Mouse (Mus musculus) limb, embryonic 11.5 days (tissue): ENCODE data around the gene Ifit2. TPM values are rescaled to one million over a fixed set of nuclear protein-coding genes. Genes with fewer than 3 reads are reported as not detected.

ENCODE experiments used
- ATAC-seq: fragments of 200-750 bp; cut with Nextera tagmentation; 2 replicates; pipeline ENCODE4 v1.8.0; 2017; ENCODE audit warnings: low read depth; ENCODE audit not compliant: insufficient number of reproducible peaks, low FRiP score, low TSS enrichment
- DNase-seq: peaks from one replicate; pipeline ENCODE4 v3.0.0-alpha.2; 2015; ENCODE audit warnings: low spot score
- H3K27ac ChIP-seq: fragments of 300-500 bp; sonication (generic); replicated peaks from 2 replicates; pipeline ENCODE4 v1.5.1; 2014; ENCODE audit warnings: low read depth, mild to moderate bottlenecking, low read length
- H3K27me3 ChIP-seq: fragments of 300-500 bp; sonication (generic); 2 replicates; pipeline ENCODE4 v1.6.1; 2014; ENCODE audit warnings: mild to moderate bottlenecking, low read length, mixed read lengths; ENCODE audit not compliant: control insufficient read depth, insufficient read depth
- H3K36me3 ChIP-seq: fragments of 300-500 bp; sonication (generic); 2 replicates; pipeline ENCODE4 v1.6.1; 2014; ENCODE audit warnings: mild to moderate bottlenecking, low read length, moderate library complexity, mixed read lengths; ENCODE audit not compliant: control insufficient read depth, insufficient read depth
- H3K4me1 ChIP-seq: fragments of 300-500 bp; sonication (generic); 2 replicates; pipeline ENCODE4 v1.6.1; 2014; ENCODE audit warnings: low read length, mixed read lengths; ENCODE audit not compliant: control insufficient read depth, insufficient read depth
- H3K4me2 ChIP-seq: fragments of 300-500 bp; sonication (generic); 2 replicates; pipeline ENCODE4 v1.6.1; 2014; ENCODE audit warnings: low read depth, mild to moderate bottlenecking, moderate library complexity; ENCODE audit not compliant: severe bottlenecking
- H3K4me3 ChIP-seq: fragments of 300-500 bp; sonication (generic); 2 replicates; pipeline ENCODE4 v1.5.1; 2014; ENCODE audit warnings: low read depth, low read length
- H3K9ac ChIP-seq: fragments of 300-500 bp; sonication (generic); 2 replicates; pipeline ENCODE4 v1.6.1; 2014; ENCODE audit warnings: mild to moderate bottlenecking, low read length
- H3K9me3 ChIP-seq: fragments of 300-500 bp; sonication (generic); 2 replicates; pipeline ENCODE4 v1.6.1; 2016; ENCODE audit warnings: low read length; ENCODE audit not compliant: control insufficient read depth
- WGBS: fragments of 180-500 bp; shearing (Covaris S2); extraction: QIAGEN DNeasy Blood & Tissue Kit; methylation state at CpG from one replicate; pipeline ENCODE4 v1.1.7; 2014; 5-methylcytosine and 5-hydroxymethylcytosine counted together
- polyA plus RNA-seq: library from polyadenylated mRNA; unstranded; fragments of >200 nt; fragmentation: Nextera tagmentation; extraction: Ambion mirVana; gene quantifications from 2 replicates; pipeline ENCODE4 v1.2.1, GENCODE M21; 2014

Ifit2 gene
- 6.7 and 8.7 TPM in 2 replicates for polyA plus RNA-seq

DNA sequence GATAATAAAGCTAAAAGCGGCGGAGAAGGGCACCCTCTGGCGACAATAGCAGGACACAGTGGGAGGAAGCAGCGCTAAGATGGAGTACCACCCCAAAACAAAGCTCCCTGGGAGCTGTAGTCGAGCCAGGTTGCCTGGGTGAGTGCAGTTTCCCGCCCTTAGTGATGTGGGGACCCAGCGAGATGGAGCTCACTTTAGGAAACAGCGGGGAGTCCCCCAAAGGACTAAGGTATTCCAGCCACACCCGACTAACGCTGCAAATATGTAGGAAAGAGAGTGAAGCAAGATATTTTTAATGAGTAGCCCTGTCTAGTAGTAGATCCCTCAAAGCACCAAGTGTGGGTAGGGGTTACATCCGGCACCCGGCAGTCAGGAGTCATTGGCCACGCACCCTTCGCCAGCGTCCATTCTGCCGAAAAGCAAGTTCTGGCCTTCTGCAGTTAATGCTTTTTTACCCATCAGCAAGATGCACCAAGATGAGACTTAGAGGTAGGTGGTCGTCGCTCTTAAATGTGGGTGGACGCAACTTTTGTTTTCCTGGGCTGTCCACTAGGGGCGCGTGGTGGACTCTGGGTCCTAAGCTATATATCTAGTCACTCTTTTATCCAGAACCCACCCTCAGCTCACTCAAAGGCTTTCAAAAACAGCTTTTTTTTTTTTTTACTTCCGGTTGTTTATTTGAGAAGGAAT, at the start of gene Ifit2:
Ifit2 (plus strand) TSS at position 161 of the 690 bp plus-strand sequence.
- DNase-seq: peak; percentile 80
- WGBS: 2% methylated on average over 22 of the region's 22 CpGs
- H3K9ac ChIP-seq: peak within 1 kb of the TSS; percentile 35

DNA sequence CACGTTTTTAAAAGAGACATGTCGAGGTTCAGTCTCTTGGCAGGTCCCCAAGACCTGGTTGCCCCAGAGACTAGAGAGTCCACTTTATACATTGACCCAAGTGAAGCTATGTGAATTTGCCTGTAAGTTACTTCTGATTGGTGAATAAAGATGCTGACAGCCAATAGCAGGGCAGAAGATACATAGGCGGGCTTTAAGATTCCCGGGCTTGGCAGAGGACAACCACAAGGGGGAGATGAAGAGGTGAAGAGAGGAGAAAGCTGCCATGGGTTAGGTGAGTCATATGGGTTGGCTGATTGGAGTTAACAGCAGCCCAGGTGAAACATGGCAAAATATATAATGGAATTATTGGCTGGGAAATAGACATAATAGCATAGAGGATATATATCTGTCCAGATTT, 49.7 kb upstream of the Ifit2 start:
- Histone ChIP-seq H3K4me1 (no peaks in the 10 kb centered on the region), H3K9ac (no peak overlapping the region), H3K27ac (no peak overlapping the region), H3K27me3 (no peaks in the 10 kb centered on the region), H3K4me2 (no peak overlapping the region), H3K9me3 (no peaks in the 10 kb centered on the region), H3K4me3 (no peak overlapping the region), H3K36me3 (no peaks in the 10 kb centered on the region)
- WGBS: 45% methylated on average over 4 of the region's 4 CpGs
- ATAC-seq: no peak
- peak; percentile 56 for DNase-seq

More for the DNA sequence above, at the start of gene Ifit2:
- ATAC-seq: peak; percentile 79
- Histone ChIP-seq H3K9me3 (no peaks in the 10 kb centered on the region), H3K27me3 (no peaks in the 10 kb centered on the region), H3K4me3 (peak within 1 kb of the TSS; percentile 38), H3K36me3 (no peaks in the 10 kb centered on the region), H3K4me2 (peak within 1 kb of the TSS; percentile 52), H3K27ac (no peak within 1 kb of the TSS), H3K4me1 (peaks cover 3% of the 10 kb centered on the region; the same call in 1 of the 2 replicates)

DNA sequence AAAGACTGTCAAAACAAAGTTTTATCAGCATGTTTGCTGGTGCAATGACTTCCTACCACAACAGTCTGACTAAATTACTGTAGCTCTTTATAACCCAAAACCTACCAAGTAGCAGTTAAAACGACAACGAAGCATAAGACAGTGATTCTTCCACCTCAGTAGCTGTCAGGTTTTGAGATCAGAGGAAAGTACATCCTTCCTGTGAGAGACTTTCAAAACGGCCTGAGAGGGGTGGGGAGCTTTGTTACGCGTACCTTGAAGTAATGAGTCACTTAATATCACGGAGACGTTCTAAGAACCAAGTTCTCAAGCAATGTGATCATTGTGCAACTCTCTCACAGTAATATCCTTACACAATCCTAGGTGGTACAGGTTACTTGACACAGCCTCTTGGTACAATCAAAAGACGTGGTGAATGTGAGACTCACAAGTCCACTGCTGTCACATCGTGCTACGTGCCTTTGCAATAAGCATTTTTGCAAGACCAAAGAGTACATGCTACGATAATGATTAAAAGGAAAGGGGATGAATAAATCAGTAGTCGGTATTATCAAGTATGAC, 45.3 kb upstream of the Ifit2 start:
- Histone ChIP-seq H3K9me3 (no peaks in the 10 kb centered on the region), H3K36me3 (0 out of 2 replicates have a peak, but pooled peaks cover 3% of the 10 kb centered on the region), H3K4me1 (no peaks in the 10 kb centered on the region), H3K4me3 (no peak overlapping the region), H3K9ac (no peak overlapping the region), H3K27ac (no peak overlapping the region), H3K27me3 (no peaks in the 10 kb centered on the region), H3K4me2 (no peak overlapping the region)
- ATAC-seq: no peak
- DNase-seq: no peak
- 90% methylated on average over 12 of the region's 12 CpGs for WGBS

DNA sequence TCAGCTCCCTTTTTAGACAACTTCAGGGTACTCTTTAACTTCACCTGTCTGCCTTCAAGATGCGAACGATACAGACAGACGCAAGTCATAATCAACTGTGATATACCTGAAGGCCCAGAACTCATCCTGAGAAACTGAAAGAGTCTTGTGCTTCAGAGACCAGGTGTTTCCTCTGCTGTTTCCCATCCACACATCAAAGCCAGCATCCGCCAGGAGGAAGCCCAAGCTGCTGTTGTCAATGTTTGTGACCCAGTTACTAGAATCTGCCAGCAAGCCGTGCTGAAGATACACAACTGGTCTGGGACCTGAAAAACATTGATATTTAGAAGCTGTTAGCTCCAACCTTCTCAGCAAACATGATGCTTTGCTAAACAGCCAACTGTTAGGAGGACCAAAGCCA, 39.8 kb upstream of the Ifit2 start:
- WGBS: 86% methylated on average over 5 of the region's 5 CpGs
- no peak overlapping the region for H3K4me3 ChIP-seq
- no peak overlapping the region for H3K4me2 ChIP-seq
- 0 out of 2 replicates have a peak, but pooled peaks cover 4% of the 10 kb centered on the region for H3K4me1 ChIP-seq
- no peak overlapping the region for H3K9ac ChIP-seq
- DNase-seq: no peak
- H3K27ac ChIP-seq: no peak overlapping the region
- ATAC-seq: no peak
- no peaks in the 10 kb centered on the region for H3K9me3 ChIP-seq
- H3K36me3 ChIP-seq: 0 out of 2 replicates have a peak, but pooled peaks cover 3% of the 10 kb centered on the region
- H3K27me3 ChIP-seq: no peaks in the 10 kb centered on the region

DNA sequence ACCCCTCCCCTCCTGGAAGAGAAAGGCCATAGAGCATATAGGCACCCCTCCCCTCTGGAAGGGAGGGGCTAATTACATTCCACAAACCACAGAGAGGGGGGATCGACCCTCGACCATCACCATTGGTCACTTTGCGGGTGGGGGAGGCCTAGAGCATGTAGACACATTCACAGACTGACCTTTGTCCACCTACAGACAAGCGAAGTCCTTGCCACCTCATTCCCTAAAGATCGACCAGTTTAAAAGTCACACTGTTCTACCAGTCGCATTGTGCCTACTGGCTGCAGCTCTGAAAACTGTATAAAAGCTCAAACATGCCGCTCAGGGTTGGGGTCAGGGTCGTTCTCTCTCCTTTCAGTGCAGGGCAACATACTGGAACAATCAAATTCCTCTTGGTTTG, 39.0 kb upstream of the Ifit2 start:
- ATAC-seq: no peak
- 70% methylated on average over 8 of the region's 8 CpGs for WGBS
- Histone ChIP-seq H3K27ac (no peak overlapping the region), H3K27me3 (no peaks in the 10 kb centered on the region), H3K36me3 (0 out of 2 replicates have a peak, but pooled peaks cover 3% of the 10 kb centered on the region), H3K4me2 (no peak overlapping the region), H3K4me3 (no peak overlapping the region), H3K9ac (no peak overlapping the region), H3K9me3 (no peaks in the 10 kb centered on the region), H3K4me1 (0 out of 2 replicates have a peak, but pooled peaks cover 4% of the 10 kb centered on the region)
- no peak for DNase-seq

DNA sequence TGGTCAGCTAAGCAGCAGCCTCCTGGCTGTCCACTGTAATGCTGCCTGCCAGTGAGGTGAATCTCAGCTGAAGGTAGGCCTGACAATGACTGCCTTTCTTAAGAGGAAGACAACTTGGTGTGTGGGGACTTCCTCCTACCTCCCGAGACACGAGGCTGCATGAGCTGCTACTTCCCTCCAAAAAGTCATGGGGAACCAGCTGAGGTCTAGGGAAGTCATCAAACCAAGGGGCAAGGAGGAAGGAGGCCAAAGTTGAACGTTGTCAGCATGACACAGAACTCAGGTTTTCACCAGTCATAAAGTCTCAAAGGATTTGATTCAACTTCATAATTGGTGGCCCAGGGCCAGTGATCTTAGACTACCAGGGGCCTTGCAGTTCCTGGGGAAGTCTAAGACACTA, 34.8 kb upstream of the Ifit2 start:
- Histone ChIP-seq H3K36me3 (no peaks in the 10 kb centered on the region), H3K4me1 (0 out of 2 replicates have a peak, but pooled peaks cover 4% of the 10 kb centered on the region), H3K4me3 (no peak overlapping the region), H3K9me3 (no peaks in the 10 kb centered on the region), H3K4me2 (no peak overlapping the region), H3K27ac (no peak overlapping the region), H3K9ac (no peak overlapping the region), H3K27me3 (no peaks in the 10 kb centered on the region)
- ATAC-seq (no peak), DNase-seq (no peak)
- 79% methylated on average over 3 of the region's 3 CpGs for WGBS

DNA sequence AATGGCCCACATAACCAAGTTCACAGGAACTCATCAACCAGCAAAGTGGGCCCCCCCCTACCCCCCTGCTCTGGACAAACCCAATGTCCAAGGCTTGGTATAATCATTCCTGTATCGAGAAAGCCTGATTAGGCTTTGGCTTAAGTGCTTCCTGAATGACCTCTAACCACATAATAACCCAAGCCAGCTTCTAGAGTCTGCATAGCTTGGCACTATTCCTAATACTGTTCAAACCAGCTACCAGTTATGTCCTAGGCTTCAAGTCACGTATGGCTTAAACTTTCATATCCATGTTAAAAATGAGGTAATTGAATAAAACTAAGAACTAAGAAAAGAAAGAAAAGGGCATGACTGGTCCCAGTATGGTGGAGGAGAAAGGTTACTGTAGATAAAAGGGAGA, 34.1 kb upstream of the Ifit2 start:
- Histone ChIP-seq H3K4me2 (no peak overlapping the region), H3K27me3 (no peaks in the 10 kb centered on the region), H3K9ac (no peak overlapping the region), H3K4me3 (no peak overlapping the region), H3K4me1 (no peaks in the 10 kb centered on the region), H3K27ac (no peak overlapping the region), H3K36me3 (no peaks in the 10 kb centered on the region), H3K9me3 (no peaks in the 10 kb centered on the region)
- no peak for ATAC-seq
- 87% methylated on average over 2 of the region's 2 CpGs for WGBS
- DNase-seq: no peak

DNA sequence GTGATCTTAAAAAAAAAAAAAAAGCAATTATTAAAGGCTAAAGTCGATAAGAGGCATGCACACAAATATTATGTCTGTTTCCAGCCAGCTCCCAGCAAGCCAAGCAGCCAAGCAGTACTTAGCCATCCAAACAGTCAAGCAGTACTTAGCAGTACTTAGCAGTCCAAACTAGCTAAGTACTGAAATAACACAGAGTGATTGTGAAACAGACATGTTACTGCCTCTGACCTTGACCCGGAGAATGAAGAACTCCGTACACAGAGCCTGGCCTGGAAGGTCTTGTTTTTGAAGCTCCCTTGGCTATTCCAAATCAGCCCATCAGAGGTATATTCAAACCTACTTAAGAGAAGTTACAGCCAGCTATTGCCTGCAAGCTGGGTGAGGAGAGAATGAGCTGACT, 33.3 kb upstream of the Ifit2 start:
- no peaks in the 10 kb centered on the region for H3K27me3 ChIP-seq
- H3K4me2 ChIP-seq: no peak overlapping the region
- no peaks in the 10 kb centered on the region for H3K36me3 ChIP-seq
- H3K4me1 ChIP-seq: no peaks in the 10 kb centered on the region
- no peak overlapping the region for H3K27ac ChIP-seq
- DNase-seq (no peak), ATAC-seq (no peak)
- no peak overlapping the region for H3K9ac ChIP-seq
- no peaks in the 10 kb centered on the region for H3K9me3 ChIP-seq
- no peak overlapping the region for H3K4me3 ChIP-seq
- 90% methylated on average over 3 of the region's 3 CpGs for WGBS
